Mouse (Mus musculus): ENCODE data around the gene Mybpc1. TPM values are rescaled to one million over a fixed set of nuclear protein-coding genes. Genes with fewer than 3 reads are reported as not detected.
A peak's percentile ranks its signal among the peaks of the same experiment; 100 is the strongest.

The Mybpc1 gene
- polyA plus RNA-seq, 1 experiment from 2014 or later = 0.09 TPM

DNA sequence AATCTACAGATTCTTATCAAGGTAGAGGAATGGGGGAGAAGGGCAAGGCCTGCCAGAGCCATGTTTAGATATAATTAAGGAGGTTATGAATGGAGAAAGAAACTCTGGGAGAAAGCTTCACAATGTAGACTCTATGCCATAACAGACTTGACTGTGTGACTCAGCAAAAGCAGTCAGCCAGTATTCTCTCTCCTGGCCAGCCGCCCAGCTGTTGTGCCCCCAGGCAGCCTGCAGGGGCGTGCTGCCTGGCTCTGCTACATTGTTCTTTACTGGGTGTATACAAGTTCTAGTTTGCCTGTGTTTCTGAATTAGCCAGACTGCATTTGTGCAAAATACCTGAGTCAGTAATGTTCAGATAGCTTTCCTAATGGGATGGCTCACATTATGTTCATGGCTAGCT is 90.5 kb downstream of the Mybpc1 start:
- H3K9ac ChIP-seq = no peak overlapping the region
- H3K27me3 ChIP-seq (ENCODE audit: insufficient read depth, low read length) = no peaks in the 10 kb centered on the region
- no peak for ATAC-seq (ENCODE audit: insufficient read depth)
- WGBS = 69% methylated on average over 2 of the region's 2 CpGs
- no peaks in the 10 kb centered on the region; the same call in 1 of the 2 replicates for H3K4me1 ChIP-seq (ENCODE audit: insufficient read depth)
- DNase-seq = peak; percentile 61
- H3K4me2 ChIP-seq = no peak overlapping the region
- no peaks in the 10 kb centered on the region for H3K9me3 ChIP-seq (ENCODE audit: low read depth, low read length)
- H3K36me3 ChIP-seq (ENCODE audit: insufficient read depth) = no peaks in the 10 kb centered on the region
- TF ChIP-seq CTCF (IDR thresholded peaks at IDR 0.05; ENCODE audit: low read depth) = peak; percentile 39; the same call in 1 of the 2 replicates
- H3K27ac ChIP-seq (ENCODE audit: low read depth) = no peak overlapping the region
- H3K4me3 ChIP-seq (ENCODE audit: low read depth, low read length) = no peak overlapping the region

DNA sequence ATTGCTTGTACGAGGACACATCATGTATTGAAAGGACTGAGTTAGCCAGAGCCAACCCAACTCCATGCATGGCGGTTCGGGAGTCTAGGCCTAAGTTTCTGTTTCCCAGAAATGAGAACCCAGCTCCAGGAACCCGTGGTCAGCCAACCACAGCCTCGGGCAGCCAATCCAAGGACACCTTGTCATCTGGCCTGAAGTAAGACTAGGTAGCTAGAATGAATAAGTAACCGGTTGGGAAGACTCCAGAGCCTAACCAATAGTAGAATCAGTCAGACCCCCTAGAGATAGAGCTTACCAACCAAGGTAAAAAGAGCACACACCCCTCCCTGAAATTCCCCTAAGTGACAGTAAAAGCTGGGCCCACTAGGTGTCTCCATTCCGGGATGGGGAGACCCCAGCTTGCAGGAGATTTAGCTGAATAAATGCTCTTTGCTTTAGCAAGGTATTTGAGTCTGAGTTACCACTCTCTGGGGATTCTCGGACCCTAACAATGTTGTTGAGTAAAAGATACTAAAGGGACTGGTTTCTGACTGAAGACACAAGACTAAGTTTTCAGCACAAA is 91.3 kb downstream of the Mybpc1 start:
- Histone ChIP-seq H3K27ac (ENCODE audit: low read depth) (no peak overlapping the region), H3K9ac (no peak overlapping the region), H3K27me3 (ENCODE audit: insufficient read depth, low read length) (no peaks in the 10 kb centered on the region), H3K4me3 (ENCODE audit: low read depth, low read length) (no peak overlapping the region), H3K36me3 (ENCODE audit: insufficient read depth) (no peaks in the 10 kb centered on the region), H3K4me1 (ENCODE audit: insufficient read depth) (no peaks in the 10 kb centered on the region; the same call in 1 of the 2 replicates), H3K4me2 (no peak overlapping the region), H3K9me3 (ENCODE audit: low read depth, low read length) (no peaks in the 10 kb centered on the region)
- ATAC-seq (ENCODE audit: insufficient read depth) (no peak), DNase-seq (no peak)
- TF ChIP-seq CTCF (IDR thresholded peaks at IDR 0.05; ENCODE audit: low read depth) = no peak
- 70% methylated on average over 8 of the region's 8 CpGs for WGBS

DNA sequence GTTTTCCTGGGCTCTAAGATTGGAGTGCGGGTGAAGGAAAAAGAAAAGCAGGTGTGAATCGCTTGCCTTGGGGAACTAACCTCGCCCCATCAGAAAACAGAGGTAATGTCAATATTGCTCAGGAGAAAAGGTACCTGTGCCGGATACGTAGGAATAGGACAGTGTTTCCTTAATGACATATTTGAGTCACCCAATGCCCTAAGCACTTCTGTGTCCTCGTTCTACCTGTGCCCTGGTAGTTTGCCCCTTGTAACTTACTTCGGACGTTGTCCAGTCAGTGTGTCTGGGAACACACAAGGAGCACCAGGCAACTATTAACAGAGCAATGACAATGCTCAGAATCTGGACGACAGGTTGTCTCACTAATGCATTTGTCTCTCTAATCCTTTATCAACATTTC is 93.6 kb downstream of the Mybpc1 start:
- Histone ChIP-seq H3K4me1 (ENCODE audit: insufficient read depth) (no peaks in the 10 kb centered on the region; the same call in 1 of the 2 replicates), H3K9ac (no peak overlapping the region), H3K4me2 (no peak overlapping the region), H3K9me3 (ENCODE audit: low read depth, low read length) (no peaks in the 10 kb centered on the region), H3K27me3 (ENCODE audit: insufficient read depth, low read length) (no peaks in the 10 kb centered on the region), H3K36me3 (ENCODE audit: insufficient read depth) (no peaks in the 10 kb centered on the region), H3K4me3 (ENCODE audit: low read depth, low read length) (no peak overlapping the region), H3K27ac (ENCODE audit: low read depth) (no peak overlapping the region)
- 74% methylated on average over 9 of the region's 9 CpGs for WGBS
- ATAC-seq (ENCODE audit: insufficient read depth) (no peak), DNase-seq (no peak)
- TF ChIP-seq CTCF (IDR thresholded peaks at IDR 0.05; ENCODE audit: low read depth) = no peak

DNA sequence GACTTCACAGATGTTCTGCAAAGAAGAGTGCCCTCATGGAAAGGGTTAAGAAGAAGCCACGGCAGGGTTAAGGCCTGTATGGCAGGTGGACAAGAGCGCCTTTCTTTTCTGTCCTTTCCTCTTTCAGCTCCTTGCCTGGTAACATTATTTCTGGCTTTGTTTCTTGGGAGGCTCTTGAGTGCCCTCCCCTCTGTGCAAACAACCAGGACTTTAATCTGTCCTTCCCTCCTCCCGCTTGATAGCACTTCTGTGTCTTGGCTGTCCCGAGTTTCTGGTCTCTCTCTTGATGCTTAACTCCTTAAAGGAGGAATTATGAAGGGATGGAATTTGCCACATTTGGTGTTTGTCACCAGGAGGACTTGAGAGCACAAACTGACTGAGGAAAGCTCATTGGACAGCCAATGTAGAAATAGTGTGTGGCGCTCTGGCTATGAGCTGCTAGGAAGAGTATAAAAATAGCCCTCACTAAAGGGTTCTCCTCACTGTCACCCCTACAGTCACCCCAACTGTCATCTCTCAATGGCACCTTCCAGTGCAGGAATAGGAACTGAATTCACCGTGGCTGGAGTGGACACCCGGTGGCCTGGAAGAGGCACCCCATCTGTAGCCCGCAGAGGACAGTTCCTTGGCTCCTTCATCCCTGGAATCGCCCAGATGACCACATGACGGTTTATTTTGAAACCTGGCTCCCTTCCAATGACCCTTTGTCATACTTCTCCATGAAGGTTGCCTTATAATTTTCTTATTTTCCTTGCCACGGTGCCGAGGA is 94.3 kb downstream of the Mybpc1 start:
- ATAC-seq (ENCODE audit: insufficient read depth) = peak; percentile 92
- 32% methylated on average over 12 of the region's 12 CpGs for WGBS
- Histone ChIP-seq H3K9ac (no peak overlapping the region), H3K36me3 (ENCODE audit: insufficient read depth) (no peaks in the 10 kb centered on the region), H3K27ac (ENCODE audit: low read depth) (peak overlapping the region; percentile 46; the same call in 1 of the 2 replicates), H3K4me1 (ENCODE audit: insufficient read depth) (no peaks in the 10 kb centered on the region; the same call in 1 of the 2 replicates), H3K4me3 (ENCODE audit: low read depth, low read length) (no peak overlapping the region), H3K9me3 (ENCODE audit: low read depth, low read length) (no peaks in the 10 kb centered on the region), H3K4me2 (no peak overlapping the region), H3K27me3 (ENCODE audit: insufficient read depth, low read length) (no peaks in the 10 kb centered on the region)
- no peak for TF ChIP-seq CTCF (IDR thresholded peaks at IDR 0.05; ENCODE audit: low read depth)
- peak; percentile 78 for DNase-seq

DNA sequence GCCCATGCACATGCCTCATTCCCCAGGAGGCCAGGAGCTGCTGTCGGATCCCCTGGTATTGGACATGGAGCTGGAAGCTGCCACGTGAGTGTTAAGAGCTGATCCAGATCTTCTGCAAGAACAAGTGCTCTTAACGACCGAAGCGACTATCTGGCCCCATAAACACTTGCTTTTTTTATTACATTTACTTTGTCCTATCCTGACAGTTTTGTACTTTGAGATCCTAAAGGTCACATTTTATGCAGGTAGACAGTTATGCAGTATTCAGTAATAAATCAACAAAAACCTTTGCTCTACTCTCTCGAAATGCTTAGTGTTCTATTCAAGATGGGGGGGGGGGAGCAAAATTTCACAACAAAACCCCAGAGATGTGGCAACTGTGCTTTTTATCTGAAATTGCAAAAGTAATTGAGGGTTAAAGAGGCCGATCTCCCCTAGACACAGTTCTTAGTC is 97.2 kb downstream of the Mybpc1 start:
- TF ChIP-seq CTCF (IDR thresholded peaks at IDR 0.05; ENCODE audit: low read depth) = no peak
- 69% methylated on average over 7 of the region's 7 CpGs for WGBS
- no peak overlapping the region for H3K4me3 ChIP-seq (ENCODE audit: low read depth, low read length)
- 0 out of 2 replicates have a peak, but pooled peaks cover 3% of the 10 kb centered on the region for H3K4me1 ChIP-seq (ENCODE audit: insufficient read depth)
- H3K27ac ChIP-seq (ENCODE audit: low read depth) = no peak overlapping the region
- ATAC-seq (ENCODE audit: insufficient read depth) = no peak
- H3K4me2 ChIP-seq = no peak overlapping the region
- no peaks in the 10 kb centered on the region for H3K9me3 ChIP-seq (ENCODE audit: low read depth, low read length)
- H3K9ac ChIP-seq = no peak overlapping the region
- no peaks in the 10 kb centered on the region for H3K36me3 ChIP-seq (ENCODE audit: insufficient read depth)
- no peaks in the 10 kb centered on the region for H3K27me3 ChIP-seq (ENCODE audit: insufficient read depth, low read length)
- no peak for DNase-seq

DNA sequence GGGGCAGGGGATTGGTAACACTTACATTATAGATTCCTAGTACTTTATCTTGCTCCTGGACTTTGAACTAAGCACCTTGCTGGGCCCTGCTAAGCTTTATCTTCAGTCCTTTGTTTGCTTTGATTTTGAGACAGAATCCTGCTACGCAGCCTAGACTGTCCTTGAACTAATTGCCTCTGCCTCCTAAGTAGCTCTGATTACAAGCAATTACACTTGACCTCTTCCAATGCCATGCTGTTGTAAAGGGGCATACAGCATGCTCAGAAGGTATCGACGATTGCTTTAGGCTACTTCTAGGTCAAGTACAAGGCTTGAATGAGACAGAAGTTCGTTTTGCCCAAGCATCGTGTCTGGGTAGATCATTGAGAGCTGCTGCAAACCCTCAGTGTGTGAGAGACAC is 99.7 kb downstream of the Mybpc1 start:
- H3K4me1 ChIP-seq (ENCODE audit: insufficient read depth) = peaks cover 12% of the 10 kb centered on the region
- ATAC-seq (ENCODE audit: insufficient read depth) (no peak), DNase-seq (no peak)
- 56% methylated on average over 5 of the region's 5 CpGs for WGBS
- TF ChIP-seq CTCF (IDR thresholded peaks at IDR 0.05; ENCODE audit: low read depth) = no peak
- H3K36me3 ChIP-seq (ENCODE audit: insufficient read depth) = no peaks in the 10 kb centered on the region
- H3K4me2 ChIP-seq = no peak overlapping the region
- H3K9me3 ChIP-seq (ENCODE audit: low read depth, low read length) = no peaks in the 10 kb centered on the region
- no peak overlapping the region for H3K4me3 ChIP-seq (ENCODE audit: low read depth, low read length)
- H3K9ac ChIP-seq = no peak overlapping the region
- no peak overlapping the region for H3K27ac ChIP-seq (ENCODE audit: low read depth)
- H3K27me3 ChIP-seq (ENCODE audit: insufficient read depth, low read length) = no peaks in the 10 kb centered on the region

DNA sequence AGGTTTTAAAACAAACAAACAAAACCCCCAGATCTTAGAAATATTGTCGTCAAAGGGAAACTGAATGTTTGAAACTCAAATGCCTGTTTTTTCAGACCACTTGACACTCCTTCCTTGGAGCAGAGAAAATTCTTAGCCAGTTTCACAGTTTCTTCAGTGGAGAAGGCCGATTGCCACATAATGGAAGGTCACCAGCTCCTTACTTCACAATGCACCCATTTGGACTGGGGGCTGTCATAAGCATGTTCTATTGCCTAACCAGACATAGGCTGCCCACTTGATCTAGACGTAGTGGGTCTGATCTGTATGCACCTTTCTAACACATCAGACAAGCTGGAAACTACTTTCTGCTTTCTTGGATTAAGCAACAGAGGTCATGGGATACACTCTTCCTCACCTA is 100.5 kb downstream of the Mybpc1 start:
- 40% methylated on average over 3 of the region's 3 CpGs for WGBS
- Histone ChIP-seq H3K4me2 (peak overlapping the region; percentile 86), H3K36me3 (ENCODE audit: insufficient read depth) (no peaks in the 10 kb centered on the region), H3K9ac (no peak overlapping the region), H3K4me1 (ENCODE audit: insufficient read depth) (peaks cover 12% of the 10 kb centered on the region), H3K4me3 (ENCODE audit: low read depth, low read length) (no peak overlapping the region), H3K27me3 (ENCODE audit: insufficient read depth, low read length) (no peaks in the 10 kb centered on the region), H3K9me3 (ENCODE audit: low read depth, low read length) (no peaks in the 10 kb centered on the region), H3K27ac (ENCODE audit: low read depth) (peak overlapping the region; percentile 56; the same call in 1 of the 2 replicates)
- ATAC-seq (ENCODE audit: insufficient read depth) = no peak
- TF ChIP-seq CTCF (IDR thresholded peaks at IDR 0.05; ENCODE audit: low read depth) = no peak
- DNase-seq = no peak

All from lung, embryonic 14.5 days (tissue).